Mouse (Mus musculus): ENCODE results near the gene Ppp1r14b. TPM values are rescaled to one million over a fixed set of nuclear protein-coding genes. Genes with fewer than 3 reads are reported as not detected.

The Ppp1r14b gene
- polyA plus RNA-seq, 1 experiment from 2014 or later: 168 TPM

GRCm38 (mm10) chr19:6969665-6970381, 4.9 kb upstream of the Ppp1r14b start:
- peaks cover 47% of the 10 kb centered on the region for H3K4me1 ChIP-seq
- H3K27ac ChIP-seq: peak overlapping the region; percentile 44
- peak overlapping the region; percentile 67 for H3K4me3 ChIP-seq
- WGBS: 2% methylated on average over 49 of the region's 55 CpGs
- no peaks in the 10 kb centered on the region for H3K27me3 ChIP-seq
- no peaks in the 10 kb centered on the region for H3K9me3 ChIP-seq
- peak overlapping the region; percentile 73 for H3K4me2 ChIP-seq
- peaks cover 19% of the 10 kb centered on the region for H3K36me3 ChIP-seq
- H3K9ac ChIP-seq: peak overlapping the region; percentile 63
- peak; percentile 49; the same call in 1 of the 2 replicates for ATAC-seq (ENCODE audit: insufficient number of reproducible peaks, low FRiP score, low TSS enrichment, low read depth)

- Histone ChIP-seq H3K4me3 (peak overlapping the region; percentile 67), H3K36me3 (peaks cover 11% of the 10 kb centered on the region), H3K4me1 (peaks cover 47% of the 10 kb centered on the region), H3K27me3 (no peaks in the 10 kb centered on the region), H3K9ac (peak overlapping the region; percentile 63; the same call in 1 of the 2 replicates), H3K4me2 (peak overlapping the region; percentile 73), H3K9me3 (no peaks in the 10 kb centered on the region), H3K27ac (no peak overlapping the region)
- WGBS: 22% methylated on average over 11 of the region's 11 CpGs
- ATAC-seq (ENCODE audit: insufficient number of reproducible peaks, low FRiP score, low TSS enrichment, low read depth): no peak
Measured at GRCm38 (mm10) chr19:6970460-6971085, 4.2 kb upstream of the Ppp1r14b start.

GRCm38 (mm10) chr19:6971644-6972043, 3.1 kb upstream of the Ppp1r14b start:
- H3K27ac ChIP-seq: no peak overlapping the region
- H3K36me3 ChIP-seq: peaks cover under 1% of the 10 kb centered on the region
- no peak for ATAC-seq (ENCODE audit: insufficient number of reproducible peaks, low FRiP score, low TSS enrichment, low read depth)
- no peaks in the 10 kb centered on the region for H3K9me3 ChIP-seq
- H3K4me3 ChIP-seq: no peak overlapping the region
- 37% methylated on average over 6 of the region's 6 CpGs for WGBS
- no peaks in the 10 kb centered on the region for H3K27me3 ChIP-seq
- H3K4me2 ChIP-seq: no peak overlapping the region
- peaks cover 58% of the 10 kb centered on the region for H3K4me1 ChIP-seq
- H3K9ac ChIP-seq: no peak overlapping the region

DNA sequence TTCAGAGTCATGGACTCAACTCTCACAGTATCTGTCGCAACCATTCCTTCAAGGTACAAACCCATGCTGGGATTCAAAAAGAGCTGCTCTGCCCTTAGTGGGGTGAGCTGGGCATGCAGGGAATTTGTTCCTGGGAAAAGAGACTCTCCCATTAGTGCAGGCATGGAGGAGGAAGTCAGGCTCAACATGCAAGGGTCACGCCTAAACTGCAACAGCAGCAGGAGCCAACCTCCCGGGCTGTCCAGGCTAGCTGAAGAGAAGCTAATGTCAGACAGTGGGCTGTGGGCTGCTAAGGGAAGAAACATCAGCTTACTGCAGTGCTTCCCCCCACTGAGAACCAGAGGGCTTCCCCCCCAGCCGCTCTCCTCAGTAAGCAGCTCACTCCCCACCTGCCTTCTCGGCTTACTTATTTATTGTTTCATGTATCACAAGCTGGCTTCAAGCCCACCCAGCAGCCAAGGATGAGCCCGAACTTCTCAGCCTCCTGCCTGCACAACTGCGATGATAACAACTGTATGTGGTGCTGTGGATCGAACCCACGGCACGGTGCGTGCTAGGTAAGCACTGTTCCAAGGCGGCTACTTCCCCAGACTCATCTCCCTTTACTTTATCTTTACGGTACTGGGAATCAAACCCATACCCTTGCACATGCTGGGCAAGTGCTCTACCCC, 2.4 kb upstream of the Ppp1r14b start:
- H3K27ac ChIP-seq: no peak overlapping the region
- no peak overlapping the region for H3K4me2 ChIP-seq
- H3K27me3 ChIP-seq: no peaks in the 10 kb centered on the region
- peaks cover 63% of the 10 kb centered on the region for H3K4me1 ChIP-seq
- no peak for ATAC-seq (ENCODE audit: insufficient number of reproducible peaks, low FRiP score, low TSS enrichment, low read depth)
- no peak overlapping the region for H3K9ac ChIP-seq
- no peaks in the 10 kb centered on the region for H3K9me3 ChIP-seq
- WGBS: 79% methylated on average over 13 of the region's 13 CpGs
- peaks cover 3% of the 10 kb centered on the region; the same call in 1 of the 2 replicates for H3K36me3 ChIP-seq
- H3K4me3 ChIP-seq: no peak overlapping the region

DNA sequence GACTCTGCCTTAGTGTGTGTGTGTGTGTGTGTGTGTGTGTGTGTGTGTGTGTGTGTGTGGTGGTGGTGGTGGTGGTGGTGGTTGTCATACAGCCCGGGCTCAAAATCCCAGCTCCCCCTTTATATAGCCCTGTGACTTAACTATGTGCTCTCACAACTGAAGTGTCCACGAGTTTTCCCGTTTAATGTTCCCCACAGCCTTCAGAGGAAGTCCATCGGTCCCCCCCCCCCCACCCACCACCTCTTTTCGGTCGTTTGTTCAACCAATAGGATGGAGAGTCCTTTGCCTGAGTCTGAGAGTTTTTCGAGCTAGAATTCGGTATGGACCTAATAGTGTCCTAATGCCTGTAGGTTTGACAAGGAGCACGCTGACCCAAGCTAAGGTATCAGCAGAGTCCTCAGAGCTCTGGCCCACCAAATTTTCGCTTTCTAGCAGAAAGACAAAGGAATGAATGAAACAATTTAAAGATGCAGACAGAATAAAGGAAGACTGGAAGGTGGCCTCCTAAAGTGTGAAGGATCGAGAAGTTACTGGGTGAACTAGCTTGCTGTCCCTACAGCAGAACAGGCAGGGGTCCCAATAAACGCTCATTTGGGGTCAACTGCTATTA, 1.1 kb upstream of the Ppp1r14b start:
- peak overlapping the region; percentile 68 for H3K4me3 ChIP-seq
- no peaks in the 10 kb centered on the region for H3K27me3 ChIP-seq
- H3K9ac ChIP-seq: no peak overlapping the region
- H3K4me1 ChIP-seq: peaks cover 64% of the 10 kb centered on the region
- peak overlapping the region; percentile 89; the same call in 1 of the 2 replicates for H3K27ac ChIP-seq
- H3K9me3 ChIP-seq: no peaks in the 10 kb centered on the region
- WGBS: 27% methylated on average over 12 of the region's 12 CpGs
- peaks cover 14% of the 10 kb centered on the region for H3K36me3 ChIP-seq
- peak overlapping the region; percentile 82 for H3K4me2 ChIP-seq
- ATAC-seq (ENCODE audit: insufficient number of reproducible peaks, low FRiP score, low TSS enrichment, low read depth): no peak

DNA sequence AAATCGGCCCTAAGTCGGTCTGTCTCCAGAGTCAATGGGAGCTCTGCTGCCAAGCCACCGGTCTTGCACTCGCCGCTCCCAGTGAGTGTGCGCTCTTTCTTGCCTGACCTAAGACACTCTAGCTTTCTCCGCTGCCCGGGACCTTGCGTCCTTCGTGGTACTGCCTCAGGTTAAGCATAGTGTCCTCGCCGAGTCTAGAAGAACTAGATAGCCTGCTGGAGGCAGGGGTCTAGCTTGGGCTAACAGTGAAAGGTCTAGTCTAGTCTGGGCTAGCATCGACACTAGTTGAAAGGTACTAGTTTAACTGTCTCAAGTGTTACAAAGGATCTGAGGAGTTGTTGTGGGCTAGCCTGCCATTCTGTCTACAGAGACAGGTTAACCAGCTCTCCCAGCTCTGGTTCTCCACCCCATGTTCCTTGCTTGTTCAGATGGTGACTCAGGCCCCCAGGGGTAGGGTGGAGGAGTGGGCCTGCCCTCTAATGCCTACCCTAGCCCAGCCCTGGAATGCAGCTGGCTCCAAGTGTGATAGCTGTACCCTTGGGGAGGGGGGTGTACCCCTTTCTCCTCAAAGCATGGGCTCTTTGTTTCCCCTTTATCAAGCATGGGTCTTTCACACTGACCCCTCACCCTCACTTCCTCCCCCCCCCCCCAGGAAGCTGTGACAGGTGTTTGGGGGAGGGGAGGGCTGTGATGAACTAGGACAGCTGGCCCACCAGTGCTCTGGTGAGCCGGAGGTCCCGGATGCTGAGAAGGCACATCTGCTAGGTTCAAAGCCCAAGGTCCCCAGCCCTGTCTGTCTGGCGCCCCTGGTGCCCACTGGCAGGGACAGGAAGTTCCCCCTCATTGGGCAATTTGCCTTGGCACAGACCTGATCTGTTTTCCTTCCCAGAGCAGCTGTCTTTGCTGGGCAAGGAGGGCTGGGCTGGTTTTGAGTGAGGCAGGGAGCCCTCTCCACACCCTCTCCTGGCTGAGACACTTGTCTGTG, 1.1 kb downstream of the Ppp1r14b start, which contains the start of gene Plcb3:
Plcb3 (minus strand) TSS at position 934 of the 985 bp plus-strand sequence.
- H3K36me3 ChIP-seq: peaks cover 14% of the 10 kb centered on the region
- WGBS: under 1% methylated on average over 16 of the region's 16 CpGs
- peak within 1 kb of the TSS; percentile 68 for H3K4me3 ChIP-seq
- no peak for ATAC-seq (ENCODE audit: insufficient number of reproducible peaks, low FRiP score, low TSS enrichment, low read depth)
- H3K4me1 ChIP-seq: peaks cover 56% of the 10 kb centered on the region
- H3K27me3 ChIP-seq: no peaks in the 10 kb centered on the region
- no peaks in the 10 kb centered on the region for H3K9me3 ChIP-seq
- H3K9ac ChIP-seq: peak within 1 kb of the TSS; percentile 67
- H3K4me2 ChIP-seq: peak within 1 kb of the TSS; percentile 82
- H3K27ac ChIP-seq: peak within 1 kb of the TSS; percentile 89

DNA sequence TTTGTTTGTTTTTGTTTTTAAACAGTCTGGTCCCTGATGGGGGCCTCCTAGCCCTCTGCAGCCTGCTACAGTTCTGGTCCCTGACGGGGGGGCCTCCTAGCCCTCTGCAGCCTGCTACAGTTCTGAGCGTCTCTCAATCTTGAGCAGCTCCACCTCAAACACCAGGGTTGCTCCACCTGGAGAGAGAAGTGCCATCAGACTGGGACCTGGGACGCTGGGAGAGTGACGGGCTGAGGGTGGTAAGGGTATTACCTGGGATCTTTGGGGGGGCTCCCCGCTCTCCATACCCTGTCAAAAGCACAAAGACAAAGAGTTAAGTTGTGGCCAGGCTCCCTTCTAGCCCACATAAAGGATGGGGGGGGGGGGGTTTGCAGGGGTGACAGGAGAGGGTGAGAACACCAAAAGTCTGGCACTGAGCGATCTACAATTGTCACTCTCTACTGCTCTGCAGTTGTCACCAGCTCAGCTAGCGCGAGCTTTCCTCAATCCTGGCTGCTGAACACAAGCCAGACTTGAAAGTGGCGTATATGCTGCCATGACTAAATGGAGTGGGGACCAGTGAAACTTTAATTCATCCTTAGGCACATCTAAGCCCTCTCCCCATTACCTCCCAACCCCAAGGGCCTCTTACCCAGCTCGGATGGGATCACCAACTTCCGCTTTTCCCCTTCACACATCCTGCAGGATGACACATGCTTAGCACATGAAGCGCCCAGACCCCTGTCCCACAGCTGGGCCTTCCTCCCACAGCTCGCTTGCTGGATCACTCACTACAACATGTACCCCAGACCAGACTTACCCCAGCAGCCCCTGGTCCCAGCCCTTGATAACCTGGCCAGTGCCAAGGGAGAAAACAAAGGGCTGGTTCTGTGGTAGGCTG, 3.2 kb downstream of the Ppp1r14b start:
- WGBS: 81% methylated on average over 13 of the region's 13 CpGs
- peak overlapping the region; percentile 85; the same call in 1 of the 2 replicates for H3K4me3 ChIP-seq
- 0 out of 2 replicates have a peak overlapping the region, but pooled peaks have one; percentile 2 for H3K27ac ChIP-seq
- no peaks in the 10 kb centered on the region for H3K9me3 ChIP-seq
- no peak for ATAC-seq (ENCODE audit: insufficient number of reproducible peaks, low FRiP score, low TSS enrichment, low read depth)
- H3K4me2 ChIP-seq: peak overlapping the region; percentile 68; the same call in 1 of the 2 replicates
- H3K36me3 ChIP-seq: peaks cover 27% of the 10 kb centered on the region
- H3K27me3 ChIP-seq: no peaks in the 10 kb centered on the region
- peaks cover 54% of the 10 kb centered on the region for H3K4me1 ChIP-seq
- H3K9ac ChIP-seq: no peak overlapping the region

DNA sequence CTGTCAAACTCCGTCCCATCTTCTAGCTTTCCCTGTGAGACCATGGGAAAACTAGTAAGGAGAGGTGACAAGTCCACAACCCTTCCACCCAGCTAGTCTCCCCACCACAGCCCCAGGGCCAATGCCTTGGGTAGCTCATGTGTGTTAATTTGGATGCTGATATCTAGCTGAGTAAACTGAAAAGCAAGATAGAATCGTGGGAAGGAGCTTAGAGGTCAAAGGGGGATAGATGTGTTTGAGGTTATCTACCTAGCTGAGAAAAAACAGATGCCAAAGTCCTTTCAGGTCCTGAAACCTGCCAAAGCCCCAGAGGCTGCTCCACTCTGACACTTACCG, 3.8 kb downstream of the Ppp1r14b start:
- Histone ChIP-seq H3K4me2 (peak overlapping the region; percentile 68), H3K27ac (peak overlapping the region; percentile 83), H3K36me3 (peaks cover 31% of the 10 kb centered on the region), H3K9me3 (no peaks in the 10 kb centered on the region), H3K4me3 (peak overlapping the region; percentile 85), H3K4me1 (peaks cover 54% of the 10 kb centered on the region), H3K27me3 (no peaks in the 10 kb centered on the region), H3K9ac (no peak overlapping the region)
- 40% methylated on average over 3 of the region's 3 CpGs for WGBS
- ATAC-seq (ENCODE audit: insufficient number of reproducible peaks, low FRiP score, low TSS enrichment, low read depth): no peak

- H3K36me3 ChIP-seq: peaks cover 35% of the 10 kb centered on the region
- H3K4me1 ChIP-seq: peaks cover 49% of the 10 kb centered on the region
- no peak for ATAC-seq (ENCODE audit: insufficient number of reproducible peaks, low FRiP score, low TSS enrichment, low read depth)
- no peaks in the 10 kb centered on the region for H3K27me3 ChIP-seq
- H3K27ac ChIP-seq: peak overlapping the region; percentile 83
- peak overlapping the region; percentile 85 for H3K4me3 ChIP-seq
- H3K9ac ChIP-seq: peak overlapping the region; percentile 37
- H3K9me3 ChIP-seq: no peaks in the 10 kb centered on the region
- peak overlapping the region; percentile 68 for H3K4me2 ChIP-seq
- WGBS: 15% methylated on average over 11 of the region's 11 CpGs
Measured at GRCm38 (mm10) chr19:6979001-6979479, 4.3 kb downstream of the Ppp1r14b start.

Measured in limb, embryonic 15.5 days (tissue).